Mouse (Mus musculus): ENCODE results near the gene Cldn1.

DNA sequence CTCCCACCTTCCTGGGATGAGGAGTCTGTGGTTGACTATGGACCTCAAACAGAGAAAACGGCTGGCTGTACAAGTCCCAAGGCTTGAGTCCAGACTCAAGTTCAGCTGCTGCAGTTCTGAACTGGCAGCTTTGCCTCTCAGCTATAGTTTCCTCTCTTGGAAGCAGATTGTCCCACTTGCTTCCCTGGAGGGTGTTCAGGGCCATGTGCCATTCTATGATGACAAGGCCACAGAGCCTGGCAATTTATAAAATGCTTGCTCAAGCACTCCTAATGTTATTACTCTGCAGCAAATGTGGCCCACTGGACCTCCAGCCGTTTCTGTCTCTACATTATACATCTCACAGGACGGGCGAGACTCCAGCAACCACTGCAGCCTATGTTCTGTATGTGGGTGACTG, 12.0 kb downstream of the Cldn1 start:
- no peak for TF ChIP-seq CTCF (IDR thresholded peaks at IDR 0.05; ENCODE audit: low read depth, low read length)
- TF ChIP-seq POLR2A (IDR thresholded peaks at IDR 0.05; ENCODE audit: extremely low read depth, insufficient read depth, low read length) = no peak

Data from liver, adult 2 months (tissue).